Mouse (Mus musculus) stomach, embryonic 16.5 days (tissue): ENCODE measurements around the gene Otp. TPM values are rescaled to one million over a fixed set of nuclear protein-coding genes. Genes with fewer than 3 reads are reported as not detected.

Experiments
- ATAC-seq: fragments of 200-750 bp; cut with Nextera tagmentation; 2 replicates; pipeline ENCODE4 v1.8.0; 2017; ENCODE audit warnings: moderate number of reproducible peaks, moderate TSS enrichment; ENCODE audit not compliant: insufficient read depth, low FRiP score
- H3K27ac ChIP-seq: fragments of 300-500 bp; sonication (generic); 2 replicates; pipeline ENCODE4 v1.5.1; 2014; ENCODE audit warnings: low read length
- H3K27me3 ChIP-seq: fragments of 300-500 bp; sonication (generic); 2 replicates; pipeline ENCODE4 v1.6.1; 2014; ENCODE audit warnings: low read length, control low read depth, mixed read lengths; ENCODE audit not compliant: control insufficient read depth, insufficient read depth
- H3K36me3 ChIP-seq: fragments of 300-500 bp; sonication (generic); 2 replicates; pipeline ENCODE4 v1.6.1; 2014; ENCODE audit warnings: low read length; ENCODE audit not compliant: control insufficient read depth, insufficient read depth
- H3K4me1 ChIP-seq: fragments of 300-500 bp; sonication (generic); 2 replicates; pipeline ENCODE4 v1.6.1; 2014; ENCODE audit warnings: low read length, control low read depth, mixed read lengths; ENCODE audit not compliant: control insufficient read depth, insufficient read depth
- H3K4me2 ChIP-seq: fragments of 300-500 bp; sonication (generic); 2 replicates; pipeline ENCODE4 v1.6.1; 2014; ENCODE audit warnings: low read depth, low read length, mixed read lengths
- H3K4me3 ChIP-seq: fragments of 300-500 bp; sonication (generic); replicated peaks from 2 replicates; pipeline ENCODE4 v1.5.1; 2014; ENCODE audit warnings: mild to moderate bottlenecking, low read length
- H3K9ac ChIP-seq: fragments of 300-500 bp; sonication (generic); 2 replicates; pipeline ENCODE4 v1.6.1; 2014; ENCODE audit warnings: low read length
- H3K9me3 ChIP-seq: fragments of 300-500 bp; sonication (generic); replicated peaks from 2 replicates; pipeline ENCODE4 v1.6.1; 2016; ENCODE audit warnings: low read length, control low read depth; ENCODE audit not compliant: control insufficient read depth
- WGBS: fragments of 180-500 bp; shearing (Covaris S2); extraction: QIAGEN DNeasy Blood & Tissue Kit; methylation state at CpG from one replicate; pipeline ENCODE4 v1.1.7; 2014; 5-methylcytosine and 5-hydroxymethylcytosine counted together
- polyA plus RNA-seq: library from polyadenylated mRNA; unstranded; fragments of >200 nt; fragmentation: Nextera tagmentation; extraction: Ambion mirVana; gene quantifications from 2 replicates; pipeline ENCODE4 v1.2.1, GENCODE M21; 2015

Gene Otp
- polyA plus RNA-seq, 1 experiment from 2014 or later: not detected

DNA sequence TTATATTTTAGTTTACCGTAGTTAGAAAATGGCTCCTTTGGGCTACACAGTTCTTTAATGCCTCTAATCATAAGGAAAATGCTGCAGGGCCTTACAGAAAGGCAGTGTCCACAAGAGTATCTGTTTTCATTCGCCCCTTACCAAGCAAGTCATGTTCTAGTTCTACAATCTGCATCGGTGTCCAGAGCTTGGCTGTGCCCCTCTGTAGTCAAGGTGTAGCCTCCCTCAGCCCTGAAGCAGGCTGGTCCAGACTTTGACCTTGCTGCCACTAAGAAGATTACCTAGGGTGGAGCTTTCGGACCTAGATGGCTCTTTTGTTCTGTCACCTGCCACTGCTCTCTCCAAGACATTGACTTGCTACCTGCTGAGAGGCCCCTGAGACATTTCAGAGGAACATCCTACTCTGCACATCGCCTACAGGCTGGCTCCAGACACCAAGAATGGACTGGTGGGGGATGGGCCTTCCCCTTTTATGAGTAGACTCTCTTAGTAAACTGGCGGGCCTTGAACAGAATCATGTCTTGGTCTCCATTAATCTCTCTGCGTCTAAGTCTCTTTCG lies 17.3 kb upstream of the Otp start:
- no peak for ATAC-seq
- H3K9me3 ChIP-seq: no peaks in the 10 kb centered on the region
- WGBS: 68% methylated on average over 8 of the region's 8 CpGs

GRCm38 (mm10) chr13:94859256-94859655 lies 16.1 kb upstream of the Otp start:
- Histone ChIP-seq H3K9me3 (no peaks in the 10 kb centered on the region), H3K4me2 (no peak overlapping the region), H3K36me3 (no peaks in the 10 kb centered on the region), H3K4me3 (no peak overlapping the region), H3K27ac (no peak overlapping the region), H3K4me1 (no peaks in the 10 kb centered on the region), H3K9ac (no peak overlapping the region), H3K27me3 (peaks cover 6% of the 10 kb centered on the region; the same call in 1 of the 2 replicates)
- WGBS: 52% methylated on average over 8 of the region's 8 CpGs
- no peak for ATAC-seq

More for the DNA sequence above, 17.3 kb upstream of the Otp start:
- Histone ChIP-seq H3K9ac (no peak overlapping the region), H3K4me2 (no peak overlapping the region), H3K4me1 (no peaks in the 10 kb centered on the region), H3K4me3 (no peak overlapping the region), H3K27ac (no peak overlapping the region), H3K27me3 (peaks cover 6% of the 10 kb centered on the region; the same call in 1 of the 2 replicates), H3K36me3 (no peaks in the 10 kb centered on the region)

DNA sequence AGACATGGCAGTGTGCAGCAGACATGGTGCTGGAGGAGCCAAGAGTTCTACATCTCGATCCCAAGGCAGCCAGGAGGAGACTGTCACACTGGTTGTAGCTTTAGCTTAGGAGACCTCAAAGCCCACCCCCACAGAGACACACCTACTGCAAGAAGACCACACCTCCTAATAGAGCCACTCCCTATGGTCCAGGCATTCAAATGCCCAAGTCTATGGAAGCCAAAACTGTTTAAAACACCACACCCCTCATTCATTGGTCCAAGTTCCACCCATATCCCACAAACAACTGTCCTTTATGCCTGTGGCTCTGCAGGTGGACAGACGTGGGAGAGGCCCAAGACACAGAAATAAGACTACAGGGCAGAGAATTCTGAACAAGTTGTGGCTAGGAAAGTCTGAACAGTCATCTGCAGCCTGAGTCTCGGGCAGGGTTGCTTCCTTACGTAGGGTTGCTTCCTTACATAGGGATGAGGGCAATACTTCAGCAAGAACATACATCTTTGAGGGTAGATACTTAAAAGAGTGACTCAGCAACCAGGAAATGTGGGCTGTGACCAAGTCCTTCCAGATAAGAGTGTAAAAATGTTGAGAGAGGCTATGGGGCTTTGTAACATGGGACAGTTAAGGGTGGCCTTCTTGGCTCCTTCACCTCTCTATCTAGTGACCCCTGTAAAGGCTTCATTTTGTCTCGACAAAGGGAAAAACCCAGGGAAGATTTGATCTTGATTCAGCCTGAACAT lies 12.7 kb upstream of the Otp start:
- no peaks in the 10 kb centered on the region for H3K4me1 ChIP-seq
- ATAC-seq: no peak
- WGBS: 65% methylated on average over 5 of the region's 5 CpGs
- no peak overlapping the region for H3K4me3 ChIP-seq
- peaks cover 28% of the 10 kb centered on the region for H3K27me3 ChIP-seq
- no peaks in the 10 kb centered on the region for H3K36me3 ChIP-seq
- no peak overlapping the region for H3K9ac ChIP-seq
- H3K4me2 ChIP-seq: no peak overlapping the region
- no peak overlapping the region for H3K27ac ChIP-seq
- H3K9me3 ChIP-seq: no peaks in the 10 kb centered on the region

DNA sequence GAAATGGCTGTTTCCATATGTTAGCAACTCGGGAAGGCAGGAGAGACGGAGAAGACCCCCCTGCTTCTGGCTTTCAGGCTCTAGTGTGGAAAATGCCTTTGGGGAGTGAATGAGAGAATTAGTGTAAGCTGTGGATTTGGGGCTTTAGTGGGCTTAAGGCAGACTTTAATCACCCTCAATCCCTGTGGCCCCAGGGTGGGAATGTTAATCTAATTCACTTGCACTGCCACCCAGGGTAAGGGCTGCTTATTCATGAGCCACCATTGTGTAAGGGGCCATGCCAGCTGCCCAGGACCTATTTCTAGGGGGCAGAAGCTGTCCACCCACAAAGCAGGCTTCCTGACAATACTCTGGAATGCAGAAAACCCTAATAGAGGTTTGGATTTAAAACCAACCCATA lies 8.5 kb upstream of the Otp start:
- peaks cover 63% of the 10 kb centered on the region for H3K27me3 ChIP-seq
- 22% methylated on average over 2 of the region's 2 CpGs for WGBS
- no peaks in the 10 kb centered on the region for H3K36me3 ChIP-seq
- H3K4me2 ChIP-seq: no peak overlapping the region
- H3K4me3 ChIP-seq: no peak overlapping the region
- H3K27ac ChIP-seq: no peak overlapping the region
- H3K9ac ChIP-seq: no peak overlapping the region
- no peaks in the 10 kb centered on the region for H3K9me3 ChIP-seq
- no peak for ATAC-seq
- H3K4me1 ChIP-seq: peaks cover 7% of the 10 kb centered on the region; the same call in 1 of the 2 replicates

- Histone ChIP-seq H3K27ac (no peak overlapping the region), H3K4me1 (peaks cover 7% of the 10 kb centered on the region; the same call in 1 of the 2 replicates), H3K9me3 (no peaks in the 10 kb centered on the region), H3K4me3 (no peak overlapping the region), H3K9ac (no peak overlapping the region), H3K4me2 (no peak overlapping the region), H3K27me3 (peaks cover 66% of the 10 kb centered on the region), H3K36me3 (no peaks in the 10 kb centered on the region)
- no peak for ATAC-seq
- WGBS: 51% methylated on average over 4 of the region's 4 CpGs
Observed at GRCm38 (mm10) chr13:94867772-94868171, 7.6 kb upstream of the Otp start.

DNA sequence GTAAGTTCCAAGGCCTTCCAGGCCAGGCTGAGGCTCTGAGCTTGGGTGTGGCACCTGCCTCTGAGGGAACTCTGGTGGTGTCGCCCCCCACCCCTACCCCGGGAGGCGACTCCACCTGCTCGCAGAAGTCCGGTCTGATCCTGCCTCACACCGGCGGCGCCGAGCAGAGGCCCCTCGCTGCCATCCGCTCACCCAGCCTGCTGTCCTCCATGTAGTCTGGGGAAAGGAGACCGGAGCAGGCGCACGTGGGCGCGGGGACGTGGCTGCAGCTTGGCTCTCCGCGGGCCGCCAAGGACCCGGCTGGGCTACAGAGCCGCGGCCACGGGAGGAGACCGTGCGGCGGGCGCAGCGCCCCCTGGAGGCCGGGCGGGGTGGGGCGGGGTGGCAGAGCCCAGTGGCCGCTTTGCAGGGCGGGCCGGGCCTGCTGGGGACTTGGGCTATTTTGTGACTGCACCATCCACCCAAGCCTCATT lies 6.9 kb upstream of the Otp start:
- H3K27me3 ChIP-seq: peaks cover 73% of the 10 kb centered on the region
- H3K4me3 ChIP-seq: peak overlapping the region; percentile 39
- no peaks in the 10 kb centered on the region for H3K9me3 ChIP-seq
- H3K27ac ChIP-seq: no peak overlapping the region
- peak overlapping the region; percentile 51; the same call in 1 of the 2 replicates for H3K9ac ChIP-seq
- peaks cover 7% of the 10 kb centered on the region; the same call in 1 of the 2 replicates for H3K4me1 ChIP-seq
- peak; percentile 78 for ATAC-seq
- under 1% methylated on average over 35 of the region's 35 CpGs for WGBS
- no peaks in the 10 kb centered on the region for H3K36me3 ChIP-seq
- H3K4me2 ChIP-seq: peak overlapping the region; percentile 55

DNA sequence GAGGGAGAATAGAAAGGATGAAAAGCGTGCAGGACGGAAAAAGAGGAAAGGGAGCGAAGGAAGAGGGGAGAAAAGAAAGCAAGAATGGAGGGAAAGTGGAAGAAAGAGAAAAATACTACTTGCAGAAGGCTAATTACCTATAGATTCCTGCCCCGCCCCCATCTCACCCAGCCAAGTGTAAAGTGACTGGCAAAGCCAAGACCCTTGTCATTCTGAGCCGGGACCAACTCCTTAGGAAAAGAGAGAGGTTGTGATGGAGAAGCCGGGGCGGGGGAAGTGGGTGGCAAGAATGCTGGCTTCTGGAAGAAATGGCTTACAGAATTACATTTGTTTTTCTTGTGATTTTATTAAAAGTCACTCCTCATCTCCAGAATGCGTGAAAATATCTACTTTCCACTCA lies 5.9 kb upstream of the Otp start:
- Histone ChIP-seq H3K9me3 (no peaks in the 10 kb centered on the region), H3K4me2 (no peak overlapping the region), H3K4me1 (peaks cover 7% of the 10 kb centered on the region; the same call in 1 of the 2 replicates), H3K27ac (no peak overlapping the region), H3K27me3 (peaks cover 76% of the 10 kb centered on the region), H3K36me3 (no peaks in the 10 kb centered on the region), H3K4me3 (no peak overlapping the region), H3K9ac (no peak overlapping the region)
- WGBS: 8% methylated on average over 8 of the region's 8 CpGs
- ATAC-seq: no peak

- H3K27me3 ChIP-seq: peaks cover 78% of the 10 kb centered on the region
- no peaks in the 10 kb centered on the region for H3K36me3 ChIP-seq
- H3K9ac ChIP-seq: no peak overlapping the region
- H3K9me3 ChIP-seq: no peaks in the 10 kb centered on the region
- H3K4me1 ChIP-seq: peaks cover 7% of the 10 kb centered on the region; the same call in 1 of the 2 replicates
- 6% methylated on average over 9 of the region's 9 CpGs for WGBS
- no peak overlapping the region for H3K4me2 ChIP-seq
- H3K4me3 ChIP-seq: no peak overlapping the region
- ATAC-seq: no peak
- H3K27ac ChIP-seq: no peak overlapping the region
Observed at GRCm38 (mm10) chr13:94870071-94870460, 5.3 kb upstream of the Otp start.

GRCm38 (mm10) chr13:94870461-94871186 lies 4.8 kb upstream of the Otp start:
- peaks cover 78% of the 10 kb centered on the region for H3K27me3 ChIP-seq
- no peak overlapping the region for H3K27ac ChIP-seq
- H3K4me2 ChIP-seq: no peak overlapping the region
- peaks cover 7% of the 10 kb centered on the region; the same call in 1 of the 2 replicates for H3K4me1 ChIP-seq
- H3K4me3 ChIP-seq: no peak overlapping the region
- H3K9ac ChIP-seq: no peak overlapping the region
- WGBS: 1% methylated on average over 21 of the region's 21 CpGs
- H3K9me3 ChIP-seq: no peaks in the 10 kb centered on the region
- no peaks in the 10 kb centered on the region for H3K36me3 ChIP-seq
- ATAC-seq: no peak
